Mouse (Mus musculus): ENCODE measurements around the gene Ifitm10.
A peak's percentile ranks its signal among the peaks of the same experiment; 100 is the strongest.
"Not testable (repeated sequence)": the region's sequence is repeated elsewhere in the genome, so short reads cannot be mapped to it uniquely, and the experiment has no call there.

Gene Ifitm10

DNA sequence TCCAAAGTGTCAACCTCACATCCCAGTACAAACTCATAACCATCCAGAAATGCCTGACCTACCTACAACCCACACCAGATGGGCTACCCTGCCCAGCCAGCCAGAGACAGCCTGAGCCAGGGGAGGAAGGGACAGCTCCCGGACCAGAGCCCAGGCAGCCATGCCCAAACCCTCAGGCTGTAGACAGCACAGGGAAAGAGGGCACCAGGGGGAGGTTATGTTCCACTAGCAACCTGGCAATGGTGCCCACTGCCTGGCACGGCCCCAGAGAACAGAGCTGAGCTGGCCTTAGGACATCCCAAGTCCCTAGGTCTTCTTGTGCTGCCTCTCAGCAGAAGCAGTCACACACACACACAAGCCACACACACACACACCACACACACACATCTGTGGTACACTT, 4.7 kb downstream of the Ifitm10 start:
- no peak for DNase-seq (ENCODE audit: low spot score in 2 of 2)

DNA sequence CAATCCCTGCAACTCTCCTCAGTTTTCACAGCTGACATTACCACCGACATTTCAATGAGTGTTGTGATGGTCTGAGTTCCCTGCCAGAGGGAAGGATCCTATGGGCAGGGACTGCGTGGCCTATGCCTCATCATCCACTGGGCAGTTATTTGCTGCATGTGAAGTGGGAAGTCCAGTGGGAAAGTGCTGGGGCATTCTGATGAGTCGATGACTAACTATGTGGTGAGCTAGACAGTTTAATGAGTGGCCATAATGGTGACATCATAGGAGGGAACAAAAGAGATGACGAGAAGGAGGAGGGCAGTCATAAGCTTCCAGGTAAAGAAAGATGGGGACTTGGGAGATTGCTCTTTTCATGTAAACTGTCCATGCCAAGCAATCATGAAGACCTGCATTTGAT, 10.4 kb downstream of the Ifitm10 start:
- no peak for DNase-seq (ENCODE audit: low spot score in 2 of 2)

DNA sequence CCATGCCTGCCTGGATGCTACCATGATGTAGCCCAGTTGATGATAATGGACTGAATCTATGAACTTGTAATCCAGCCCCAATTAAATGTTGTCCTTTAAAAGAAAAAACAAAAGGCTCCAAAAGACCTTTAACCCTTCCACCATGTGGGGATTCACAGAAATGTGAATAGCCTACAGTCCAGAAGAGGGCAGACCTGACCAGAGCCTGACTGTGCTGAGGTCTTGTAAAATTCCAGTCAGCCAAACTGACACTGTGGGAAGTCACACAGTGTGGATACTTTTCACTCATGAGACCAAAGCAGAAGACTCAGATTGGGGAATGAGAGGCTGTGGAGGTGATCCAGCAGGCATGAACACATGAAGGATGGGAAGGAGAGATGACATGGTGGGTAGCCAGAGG, 12.8 kb downstream of the Ifitm10 start:
- DNase-seq (ENCODE audit: low spot score in 2 of 2) = no peak

DNA sequence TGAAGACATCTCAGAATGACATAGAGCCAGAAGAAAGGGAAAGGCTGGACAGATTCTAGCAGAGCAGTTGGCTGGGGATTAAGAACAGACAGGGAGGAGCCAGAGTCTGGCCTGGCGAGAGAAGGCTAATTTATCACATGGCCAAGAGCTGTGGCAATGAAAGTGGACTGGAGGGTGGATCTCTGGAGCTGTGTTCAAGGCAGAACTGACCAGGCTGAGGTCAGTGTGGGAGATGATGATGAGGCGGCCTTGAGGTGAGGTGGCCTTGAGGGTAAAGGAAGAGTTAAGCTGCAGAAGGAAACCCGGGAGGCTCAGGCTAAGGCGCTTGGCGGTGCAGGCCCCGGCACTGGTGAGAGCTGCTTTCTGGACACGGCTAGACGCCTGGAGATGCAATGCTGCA, 14.4 kb downstream of the Ifitm10 start:
- no peak for DNase-seq (ENCODE audit: low spot score in 2 of 2)

DNA sequence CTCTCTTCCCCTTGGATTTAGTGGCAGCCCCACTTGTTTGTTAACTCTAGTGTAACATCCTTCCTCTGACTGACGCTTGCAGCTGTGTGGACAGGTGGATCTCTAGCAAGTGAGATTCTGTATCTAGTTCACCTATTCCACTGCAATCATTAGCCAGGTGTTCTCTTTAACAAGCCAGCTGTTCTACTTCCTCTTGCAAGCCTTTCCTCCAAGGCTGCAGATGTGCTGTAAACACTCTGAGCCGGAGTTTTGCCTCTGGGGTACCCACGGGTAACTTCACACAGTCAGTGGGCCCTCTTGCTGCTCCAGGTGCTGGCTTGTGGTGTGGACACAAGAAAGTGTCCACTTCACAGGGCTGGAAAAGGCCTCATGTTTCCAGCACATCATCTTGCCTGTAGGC, 16.0 kb downstream of the Ifitm10 start:
- no peak for DNase-seq (ENCODE audit: low spot score in 2 of 2)

DNA sequence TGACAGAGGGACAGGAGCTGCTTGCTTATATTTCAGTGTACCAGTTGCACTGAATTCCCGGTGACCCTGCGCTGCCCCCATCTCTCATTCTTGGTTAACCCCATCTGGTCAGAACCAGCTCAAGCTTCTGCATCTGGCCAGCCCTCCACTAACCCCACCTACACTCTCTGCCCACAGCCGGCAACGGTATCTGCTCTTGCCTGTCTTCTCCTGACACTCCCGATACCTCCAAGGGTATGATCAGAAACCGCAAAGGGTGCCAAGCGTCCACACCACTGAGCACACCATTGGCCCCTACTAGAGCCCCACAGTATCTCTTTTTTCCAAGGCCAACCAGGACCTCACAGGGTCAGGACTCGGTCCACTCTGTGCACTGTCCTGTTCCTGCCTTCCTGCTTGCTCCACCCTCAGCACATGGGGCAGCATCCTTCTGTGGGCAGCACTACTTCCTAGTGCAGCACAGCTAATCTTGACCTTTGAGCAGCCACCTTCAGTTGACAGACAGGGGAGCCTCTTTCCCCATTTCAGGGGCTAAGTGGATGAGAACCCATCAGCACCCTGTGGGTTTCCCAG, 18.8 kb downstream of the Ifitm10 start:
- DNase-seq (ENCODE audit: low spot score in 2 of 2) = no peak

DNA sequence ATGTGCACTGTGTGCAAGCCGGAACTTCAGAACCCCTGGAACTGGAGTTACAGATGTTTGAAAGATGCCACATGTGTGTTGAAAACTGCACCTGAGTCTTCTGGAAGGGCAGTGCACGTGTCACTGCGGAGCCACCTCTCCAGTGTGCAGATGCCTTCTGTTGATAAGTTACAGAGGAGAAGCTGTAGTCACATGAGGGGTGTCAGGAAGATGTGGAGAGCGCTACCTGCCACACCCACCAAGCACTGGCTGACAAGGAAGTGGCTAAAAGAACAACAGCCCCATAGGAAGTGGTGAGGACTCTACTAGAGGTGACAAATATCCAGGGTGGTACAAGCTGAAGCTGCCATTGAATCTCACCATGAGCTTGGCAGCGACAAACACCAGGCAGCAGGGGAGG, 19.7 kb downstream of the Ifitm10 start:
- DNase-seq (ENCODE audit: low spot score in 2 of 2) = no peak

DNA sequence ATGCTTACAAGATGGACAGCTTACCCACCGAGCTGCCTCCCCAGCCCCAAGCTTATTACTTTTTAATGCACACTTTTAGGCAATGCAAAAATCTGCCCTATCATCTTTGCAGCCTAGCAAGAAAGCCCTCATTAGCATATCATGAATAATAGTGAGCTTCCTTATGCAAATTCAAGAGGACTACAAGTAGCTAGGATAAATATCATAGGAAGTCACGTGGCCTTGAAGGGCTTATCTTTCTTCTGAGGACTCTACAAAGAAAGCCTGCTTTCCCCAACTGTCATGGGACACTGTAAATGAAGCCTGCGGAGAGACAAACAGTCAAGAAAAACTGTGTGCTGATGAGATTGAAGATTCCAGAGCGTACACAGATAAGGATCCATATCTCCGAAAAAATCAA, 22.0 kb downstream of the Ifitm10 start:
- DNase-seq (ENCODE audit: low spot score in 2 of 2) = no peak

DNA sequence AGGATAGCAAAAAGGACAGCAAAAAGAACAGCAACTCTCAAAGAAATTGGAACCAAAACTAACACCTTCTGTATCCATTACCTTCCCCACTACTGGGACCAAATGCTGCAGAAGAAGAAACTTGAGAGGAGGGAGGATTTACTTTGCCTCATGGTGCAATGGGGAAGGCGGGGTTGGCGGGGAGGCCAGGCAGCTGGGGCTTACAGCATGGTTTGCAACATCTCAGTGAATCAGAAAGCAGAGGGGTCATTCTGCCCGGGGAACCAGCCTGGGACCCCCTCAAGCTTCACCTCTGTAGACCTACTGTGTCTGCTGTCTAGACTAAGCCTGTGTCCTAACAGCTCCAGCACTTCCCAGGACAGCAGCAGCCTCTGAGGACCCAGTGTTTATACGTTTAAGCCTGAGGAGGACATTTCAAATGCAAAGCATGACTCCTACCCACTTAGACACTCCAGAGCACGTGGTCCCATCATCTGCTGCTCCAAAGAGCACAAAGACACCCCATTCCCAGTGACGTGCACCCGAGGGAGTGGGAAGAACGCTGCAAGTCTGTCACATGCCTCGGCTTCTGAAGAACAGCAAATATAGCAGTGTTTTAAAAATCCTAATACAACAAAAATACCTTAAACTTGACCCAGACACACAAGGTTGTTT, 24.1 kb downstream of the Ifitm10 start:
- no peak for DNase-seq (ENCODE audit: low spot score in 2 of 2)

DNA sequence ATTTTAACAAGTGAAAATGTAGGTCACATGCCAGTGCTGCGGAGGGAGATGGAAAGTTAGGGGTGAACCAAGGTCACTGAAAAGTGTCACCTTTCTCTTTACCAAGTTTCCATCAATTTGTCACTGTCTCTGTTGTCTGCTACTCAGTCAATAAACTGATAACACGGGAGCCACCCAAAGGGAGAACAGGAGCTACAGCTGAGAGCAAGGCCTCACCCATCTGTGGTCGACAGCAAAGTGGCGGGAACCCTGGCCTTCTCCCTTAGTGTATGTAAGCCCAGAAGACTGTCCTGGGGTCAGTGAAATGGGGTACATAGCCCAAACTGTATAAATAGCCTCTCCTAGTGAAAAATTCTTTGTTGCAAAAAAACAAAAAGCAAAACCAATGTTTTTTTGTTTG, 26.0 kb downstream of the Ifitm10 start:
- DNase-seq (ENCODE audit: low spot score in 2 of 2) = no peak

DNA sequence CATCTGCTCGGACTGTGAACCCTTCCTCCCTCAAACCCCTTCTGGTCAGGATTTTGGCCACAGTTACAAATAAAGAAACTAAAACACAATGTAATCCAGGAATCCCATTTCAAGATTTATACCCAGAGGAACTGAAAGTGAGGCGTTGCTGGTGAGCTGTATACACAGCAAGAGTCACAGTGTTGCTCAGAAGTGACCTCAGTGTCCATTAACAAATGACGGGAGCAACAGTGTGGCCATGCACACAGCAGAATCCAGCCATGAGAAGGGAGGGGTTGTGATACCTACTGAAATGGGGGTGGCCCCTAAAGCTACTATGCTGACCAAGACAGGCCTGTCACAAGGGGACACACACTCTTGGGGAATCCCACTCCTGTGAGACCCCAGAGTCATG, 31.3 kb downstream of the Ifitm10 start:
- DNase-seq (ENCODE audit: low spot score in 2 of 2) = no peak

DNA sequence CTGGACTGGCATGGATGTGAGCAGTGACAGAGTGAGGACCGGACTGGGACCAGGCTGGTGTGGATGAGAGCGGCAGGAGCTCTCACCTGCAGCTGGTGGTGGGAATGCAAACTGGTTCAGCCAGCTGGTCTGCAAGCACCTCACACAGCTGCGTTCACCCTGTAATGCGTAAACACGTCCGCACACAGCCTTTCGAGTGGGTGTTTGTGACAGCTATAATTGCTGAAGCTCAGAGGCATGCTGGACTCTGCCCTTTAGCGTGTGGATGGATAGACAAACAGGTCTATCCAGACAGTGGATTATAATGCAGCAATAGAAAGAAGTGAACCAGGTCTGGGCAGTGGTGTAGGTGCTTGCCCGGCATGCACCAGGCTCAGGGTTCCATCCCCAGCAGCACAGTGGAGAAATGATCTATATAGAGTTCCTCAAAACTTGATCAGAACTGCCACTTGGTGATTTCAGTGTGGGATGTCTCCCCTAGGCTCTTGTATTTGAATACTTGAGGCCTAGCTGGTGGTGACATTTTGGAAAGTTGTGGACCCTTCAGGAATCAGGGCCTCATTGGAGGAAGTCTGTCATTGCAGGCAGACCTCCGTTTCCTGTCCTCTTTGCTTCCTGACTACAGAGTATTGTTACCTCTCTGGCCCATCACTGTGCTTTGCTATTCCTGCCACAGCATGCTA, 31.8 kb downstream of the Ifitm10 start:
- no peak for DNase-seq (ENCODE audit: low spot score in 2 of 2)

DNA sequence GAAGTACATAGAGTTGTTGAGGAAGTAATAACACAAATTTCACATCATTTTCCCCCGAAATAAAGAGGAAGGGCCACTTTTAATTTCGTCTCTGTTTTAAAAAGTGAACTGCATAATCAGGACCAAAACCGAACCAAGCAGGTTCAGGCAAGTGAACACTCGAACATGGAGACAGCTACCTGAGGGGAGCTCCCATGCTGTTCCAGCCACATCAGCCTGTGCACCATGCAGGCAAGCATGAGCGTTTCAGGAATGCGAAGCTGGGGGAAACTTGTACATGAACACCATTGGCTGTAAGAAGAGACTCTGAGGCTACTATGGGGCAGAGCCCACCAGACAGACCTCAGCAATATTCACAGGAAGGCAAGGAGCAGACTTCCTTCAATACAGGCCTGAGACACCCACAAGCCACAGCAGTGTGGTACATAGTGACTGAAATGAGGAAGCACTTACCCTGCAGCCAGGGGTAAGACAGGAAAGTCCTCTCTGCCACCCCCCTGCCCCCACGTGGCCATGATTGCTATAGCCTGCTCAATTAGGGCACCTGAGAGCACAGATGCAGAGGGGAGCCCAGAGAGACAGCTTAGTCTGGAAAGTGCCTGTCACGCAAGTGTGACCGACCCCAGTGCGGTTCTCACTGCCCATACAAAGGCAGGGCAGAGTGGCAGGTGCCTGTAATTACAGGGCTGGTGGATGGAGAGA, 33.1 kb downstream of the Ifitm10 start:
- DNase-seq (ENCODE audit: low spot score in 2 of 2) = no peak

DNA sequence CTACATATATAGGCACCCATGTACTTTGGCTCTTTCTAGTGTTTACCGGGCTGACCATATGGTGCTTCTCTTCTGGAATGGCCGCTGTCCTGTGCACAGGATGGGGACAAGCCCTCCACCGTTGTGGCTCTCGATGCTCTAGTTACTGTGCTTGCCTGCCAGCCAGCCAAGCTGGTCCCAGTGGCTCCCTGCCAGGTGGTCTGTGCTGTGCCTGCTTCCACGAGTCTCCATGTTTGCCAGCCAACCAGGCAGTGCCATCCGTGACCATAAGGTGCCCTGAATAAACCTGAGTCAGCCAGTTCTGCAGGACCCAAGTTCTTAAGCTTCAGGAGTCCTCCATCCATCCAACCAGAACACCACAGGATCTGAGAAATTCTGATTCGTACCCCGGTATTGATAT, 38.4 kb downstream of the Ifitm10 start:
- DNase-seq (ENCODE audit: low spot score in 2 of 2) = no peak

DNA sequence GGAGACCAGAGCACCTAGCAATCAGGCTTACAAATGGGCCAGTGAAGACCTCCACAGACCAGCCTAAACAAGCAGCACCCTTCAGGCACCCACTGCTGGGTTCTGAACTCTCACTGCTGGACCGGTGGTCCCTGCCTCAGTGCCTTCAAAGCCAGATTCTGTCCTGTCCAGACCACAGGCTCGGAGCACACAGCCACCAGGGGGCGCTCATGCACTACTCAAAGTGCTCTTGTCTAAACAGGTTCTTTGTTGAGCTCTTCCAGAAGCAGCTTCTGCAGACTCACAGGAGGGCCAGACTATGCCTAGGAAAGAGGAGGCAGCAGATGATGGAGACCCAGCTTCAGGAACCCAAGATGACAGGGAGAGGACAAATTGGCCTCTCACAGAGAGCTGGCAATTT, 39.3 kb downstream of the Ifitm10 start:
- DNase-seq (ENCODE audit: low spot score in 2 of 2) = peak; percentile 87 to 91

DNA sequence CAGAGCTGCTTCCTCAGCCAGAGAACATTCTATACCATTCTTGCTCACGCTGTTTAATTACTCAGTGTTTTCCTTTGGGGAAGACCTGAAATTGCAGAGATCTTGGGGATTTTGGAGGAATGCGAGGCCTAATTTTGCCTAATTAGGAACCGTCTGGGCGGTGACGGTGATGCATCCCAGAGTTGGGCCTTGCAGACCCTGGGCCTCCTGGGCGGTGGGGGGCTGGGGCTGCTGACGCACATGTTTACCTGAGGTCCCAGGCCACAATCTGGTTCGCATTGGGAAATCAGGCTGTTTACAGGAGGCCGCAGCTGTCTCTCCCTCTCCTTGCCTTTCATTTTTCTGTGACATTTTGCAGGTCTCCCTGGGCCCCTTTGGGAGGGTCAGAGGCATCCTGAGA, 40.8 kb downstream of the Ifitm10 start:
- not testable (repeated sequence) for DNase-seq (ENCODE audit: low spot score in 2 of 2)

DNA sequence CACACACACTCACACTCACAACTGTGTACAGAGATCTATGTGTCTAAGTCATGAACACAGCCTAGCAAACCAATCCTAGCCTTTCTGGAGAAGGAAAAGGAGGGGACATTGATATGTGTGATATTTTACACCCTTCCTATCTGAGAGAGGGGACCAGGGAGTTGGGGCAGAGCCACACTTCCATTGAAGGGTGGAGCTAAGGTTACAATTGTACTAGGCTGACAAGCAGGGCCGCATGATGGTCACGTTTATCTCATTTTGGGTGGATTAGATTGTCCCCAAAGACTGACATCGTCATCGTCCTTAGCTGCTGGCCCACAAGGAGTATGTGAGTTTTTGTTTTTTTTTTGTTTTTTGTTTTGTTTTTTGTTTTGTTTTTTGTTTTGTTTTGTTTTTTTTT, 42.3 kb downstream of the Ifitm10 start:
- DNase-seq (ENCODE audit: low spot score in 2 of 2) = no peak

DNA sequence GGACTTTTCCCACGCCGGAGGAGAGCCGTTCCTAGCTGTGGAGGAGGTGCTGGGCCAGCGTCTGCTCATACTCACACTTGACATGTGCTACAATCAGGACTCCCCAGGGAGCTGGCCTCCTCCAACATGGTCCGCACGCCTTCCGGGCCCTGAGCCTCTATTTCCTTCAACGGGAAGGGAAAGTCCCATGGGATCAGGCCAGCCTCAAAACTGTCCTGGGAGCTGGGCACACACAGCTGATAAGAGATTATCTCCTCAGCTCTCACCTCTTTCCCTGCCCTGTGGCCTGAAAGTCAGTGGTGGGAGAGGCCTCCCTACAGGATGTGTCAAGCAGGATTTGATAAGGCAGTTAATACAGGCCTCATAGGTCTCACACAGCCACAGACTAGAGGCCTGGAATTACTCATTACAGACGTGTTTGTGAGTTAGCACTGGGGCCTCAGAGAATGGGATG, 43.3 kb downstream of the Ifitm10 start:
- no peak for DNase-seq (ENCODE audit: low spot score in 2 of 2)

DNA sequence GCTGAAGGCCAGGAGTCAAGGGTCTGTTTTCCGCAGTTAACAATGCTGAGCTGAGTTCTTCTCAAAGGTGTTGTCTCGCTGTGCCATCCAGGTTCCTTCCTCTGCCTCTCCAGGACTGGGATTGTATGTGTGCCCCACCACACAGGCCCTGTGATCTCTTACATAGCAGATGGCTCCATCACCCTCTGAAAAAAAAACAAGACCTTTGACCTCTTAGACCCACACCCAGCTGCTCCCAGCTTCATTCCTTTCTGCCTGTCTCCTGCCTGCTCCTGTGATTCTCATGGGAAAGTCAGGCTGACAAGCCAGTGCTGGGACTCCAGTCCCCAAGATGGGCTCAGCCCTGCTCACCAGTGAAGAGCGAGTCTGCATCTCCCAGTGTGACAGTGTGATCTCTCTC, 45.0 kb downstream of the Ifitm10 start:
- DNase-seq (ENCODE audit: low spot score in 2 of 2) = no peak

DNA sequence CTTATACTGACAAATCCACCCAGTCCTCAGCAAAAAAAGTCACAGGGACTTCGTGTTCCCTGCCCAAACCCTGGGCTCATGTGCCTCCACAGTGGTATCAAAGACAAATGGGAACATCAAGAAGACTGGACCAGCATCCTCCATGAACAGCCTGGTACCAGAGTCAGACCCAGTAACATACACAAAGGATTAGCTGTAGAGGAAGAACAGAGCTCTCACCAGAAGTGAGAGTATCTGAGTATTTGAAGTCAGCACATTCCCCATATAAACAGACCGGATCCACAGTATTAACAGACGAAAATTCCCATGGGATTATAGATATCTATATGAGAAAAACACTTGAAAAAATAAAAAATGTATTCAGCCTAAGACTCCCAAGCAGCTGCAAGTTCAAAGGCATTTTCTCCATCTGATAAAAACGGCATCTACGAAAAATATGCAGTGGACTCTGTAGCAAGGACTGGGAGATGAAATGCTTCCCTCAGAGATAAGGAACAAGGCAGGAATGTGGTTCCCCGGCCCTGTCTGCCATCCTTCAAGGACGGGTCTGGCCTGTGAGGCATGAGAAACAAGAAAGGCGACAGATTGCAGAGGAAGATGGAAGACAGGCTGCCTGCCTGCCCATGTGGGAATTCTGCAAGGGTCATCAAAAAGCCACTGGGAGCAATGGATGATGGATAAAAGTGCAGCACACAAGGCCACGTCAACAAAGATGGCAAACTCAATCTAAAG, 46.7 kb downstream of the Ifitm10 start:
- no peak for DNase-seq (ENCODE audit: low spot score in 2 of 2)

DNA sequence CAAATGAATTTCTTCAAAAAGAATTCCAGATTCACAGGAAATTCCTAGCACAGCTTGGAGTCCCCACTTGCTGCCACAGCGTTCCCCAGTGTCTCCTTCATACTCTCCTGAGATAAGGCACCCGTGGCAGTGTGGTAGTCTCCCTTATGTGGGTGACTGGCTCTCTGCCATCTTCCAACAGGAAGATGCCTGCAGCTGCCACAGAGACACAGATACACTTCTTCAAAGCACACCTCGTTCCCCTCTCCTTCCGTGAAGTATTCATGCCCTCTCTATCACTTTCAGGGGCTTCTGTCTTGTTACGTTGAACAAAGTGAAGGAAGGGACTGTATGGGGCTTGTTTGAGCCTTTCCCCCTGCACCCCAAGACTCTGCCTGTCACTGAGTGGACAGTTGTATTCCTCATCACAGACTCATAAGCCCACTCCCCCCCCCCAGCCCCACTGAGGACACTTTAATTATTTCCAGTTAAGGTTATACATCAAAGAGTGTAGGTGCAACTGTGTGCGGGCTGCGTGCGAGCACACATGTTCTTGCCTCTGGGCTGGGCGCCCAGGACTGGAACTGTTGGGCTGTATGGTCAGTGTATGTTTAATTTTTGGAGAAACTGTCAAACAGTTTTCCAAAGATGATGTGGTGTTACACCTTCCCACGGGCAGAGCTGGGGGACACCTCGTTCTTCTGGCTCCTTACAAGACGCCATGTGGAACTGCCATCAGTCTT, 50.0 kb downstream of the Ifitm10 start:
- DNase-seq (ENCODE audit: low spot score in 2 of 2) = no peak

Data from frontal cortex, postnatal 25 days (tissue).